Mouse (Mus musculus): ENCODE measurements around the gene Spc24.

Spc24 gene

DNA sequence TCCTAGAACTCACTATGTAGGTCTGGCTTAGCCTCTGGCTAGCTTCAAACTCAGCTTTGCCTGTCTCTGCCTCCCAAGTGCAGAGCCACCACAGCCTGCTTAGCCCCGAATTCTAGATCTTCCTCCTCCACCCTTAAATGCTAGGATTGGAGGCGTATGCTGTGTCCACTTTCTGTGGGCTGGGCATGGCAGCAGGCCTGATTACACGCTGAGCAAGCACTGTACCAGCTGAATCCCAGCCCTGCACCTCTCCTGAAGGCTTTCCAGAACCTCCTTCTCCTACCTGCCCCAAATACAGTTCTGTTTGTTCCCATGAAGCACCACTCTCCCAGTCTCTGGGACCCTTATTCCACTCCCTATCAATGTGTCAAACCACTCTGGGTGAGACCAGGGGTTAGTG is 50.8 kb downstream of the Spc24 start:
- in situ Hi-C loops (cut with MboI, MseI): no loop called here

DNA sequence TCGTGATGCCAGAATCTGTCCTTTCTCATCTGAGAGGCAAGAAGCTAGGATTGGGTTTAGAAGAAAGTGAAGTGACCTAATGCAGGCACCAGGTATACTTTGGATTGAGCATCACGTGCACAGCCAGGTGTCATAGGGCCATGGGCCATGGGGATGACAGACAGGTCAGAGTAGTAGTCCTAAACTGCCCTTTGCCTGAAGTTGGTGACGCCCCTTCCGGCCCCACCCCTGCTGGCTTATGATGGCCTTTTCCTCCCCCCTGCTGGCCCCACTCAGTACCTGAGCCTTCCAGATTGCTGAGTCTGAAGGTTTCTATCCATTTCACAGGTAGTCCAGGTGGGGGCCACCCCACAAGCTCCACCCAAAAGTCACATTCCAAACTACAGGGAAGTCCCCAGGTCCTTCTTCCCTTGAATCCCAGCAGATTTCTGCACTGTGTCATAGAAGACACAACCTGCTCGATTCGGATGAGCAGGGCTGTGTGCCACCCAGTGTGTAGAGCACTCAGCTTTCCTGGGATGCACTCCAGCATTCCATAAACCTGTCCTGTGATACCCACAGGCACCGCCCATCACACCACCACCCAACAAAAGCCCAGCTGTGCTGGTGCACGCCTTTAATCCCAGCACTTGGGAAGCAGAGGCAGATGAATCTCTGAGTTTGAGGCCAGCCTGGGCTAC is 53.4 kb downstream of the Spc24 start:
- in situ Hi-C loops (cut with MboI, MseI): no loop called here

DNA sequence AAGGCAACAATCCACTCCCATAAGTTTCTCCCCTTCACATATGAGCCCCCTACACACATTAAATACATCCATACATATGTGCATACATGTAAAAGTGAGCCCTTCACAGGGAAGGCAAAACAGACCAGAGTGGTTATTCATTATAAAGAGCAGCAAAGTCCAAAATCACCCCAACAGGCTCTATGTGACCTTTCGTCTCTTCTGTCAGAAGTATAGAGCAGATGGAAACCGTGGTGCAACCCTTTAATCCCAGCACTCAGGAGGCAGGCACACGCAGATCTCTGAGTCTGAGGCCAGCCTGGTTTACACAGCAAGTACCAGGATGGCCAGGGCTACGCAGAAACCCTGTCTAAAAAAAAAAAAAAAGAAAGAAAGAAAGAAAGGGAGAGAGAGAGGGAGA is 54.0 kb downstream of the Spc24 start:
- in situ Hi-C loops (cut with MboI, MseI): no loop called here
